Mouse (Mus musculus) intestine, embryonic 16.5 days (tissue): Measurements from ENCODE around the gene Enox1. TPM values are rescaled to one million over a fixed set of nuclear protein-coding genes. Genes with fewer than 3 reads are reported as not detected.
"Not testable (repeated sequence)": the region's sequence is repeated elsewhere in the genome, so short reads cannot be mapped to it uniquely, and the experiment has no call there.

Experiments
- ATAC-seq: fragments of 200-750 bp; cut with Nextera tagmentation; 2 replicates; pipeline ENCODE4 v1.8.0; 2017; ENCODE audit warnings: moderate TSS enrichment, moderate library complexity
- H3K27ac ChIP-seq: fragments of 300-500 bp; sonication (generic); 2 replicates; pipeline ENCODE4 v1.5.1; 2014; ENCODE audit warnings: mild to moderate bottlenecking, low read length
- H3K27me3 ChIP-seq: fragments of 300-500 bp; sonication (generic); replicated peaks from 2 replicates; pipeline ENCODE4 v1.6.1; 2014; ENCODE audit warnings: low read length, control low read depth, mixed read lengths; ENCODE audit not compliant: control insufficient read depth, insufficient read depth
- H3K36me3 ChIP-seq: fragments of 300-500 bp; sonication (generic); 2 replicates; pipeline ENCODE4 v1.6.1; 2014; ENCODE audit warnings: low read length, control low read depth; ENCODE audit not compliant: control insufficient read depth, insufficient read depth
- H3K4me1 ChIP-seq: fragments of 300-500 bp; sonication (generic); 2 replicates; pipeline ENCODE4 v1.6.1; 2014; ENCODE audit warnings: low read length, control low read depth, mixed read lengths; ENCODE audit not compliant: control insufficient read depth, insufficient read depth
- H3K4me2 ChIP-seq: fragments of 300-500 bp; sonication (generic); 2 replicates; pipeline ENCODE4 v1.6.1; 2014; ENCODE audit warnings: low read depth, low read length, control low read depth
- H3K4me3 ChIP-seq: fragments of 300-500 bp; sonication (generic); 2 replicates; pipeline ENCODE4 v1.5.1; 2014; ENCODE audit warnings: mild to moderate bottlenecking, low read length
- H3K9ac ChIP-seq: fragments of 300-500 bp; sonication (generic); 2 replicates; pipeline ENCODE4 v1.6.1; 2014; ENCODE audit warnings: low read depth, low read length
- H3K9me3 ChIP-seq: fragments of 300-500 bp; sonication (generic); 2 replicates; pipeline ENCODE4 v1.6.1; 2016; ENCODE audit warnings: low read length, control low read depth; ENCODE audit not compliant: control insufficient read depth
- WGBS: fragments of 180-500 bp; shearing (Covaris S2); extraction: QIAGEN DNeasy Blood & Tissue Kit; methylation state at CpG from one replicate; pipeline ENCODE4 v1.1.7; 2014; 5-methylcytosine and 5-hydroxymethylcytosine counted together
- polyA plus RNA-seq: library from polyadenylated mRNA; unstranded; fragments of >200 nt; fragmentation: Nextera tagmentation; extraction: Ambion mirVana; gene quantifications from 2 replicates; pipeline ENCODE4 v1.2.1, GENCODE M21; 2015

The Enox1 gene
- 4.0 and 4.4 TPM in 2 replicates for polyA plus RNA-seq

DNA sequence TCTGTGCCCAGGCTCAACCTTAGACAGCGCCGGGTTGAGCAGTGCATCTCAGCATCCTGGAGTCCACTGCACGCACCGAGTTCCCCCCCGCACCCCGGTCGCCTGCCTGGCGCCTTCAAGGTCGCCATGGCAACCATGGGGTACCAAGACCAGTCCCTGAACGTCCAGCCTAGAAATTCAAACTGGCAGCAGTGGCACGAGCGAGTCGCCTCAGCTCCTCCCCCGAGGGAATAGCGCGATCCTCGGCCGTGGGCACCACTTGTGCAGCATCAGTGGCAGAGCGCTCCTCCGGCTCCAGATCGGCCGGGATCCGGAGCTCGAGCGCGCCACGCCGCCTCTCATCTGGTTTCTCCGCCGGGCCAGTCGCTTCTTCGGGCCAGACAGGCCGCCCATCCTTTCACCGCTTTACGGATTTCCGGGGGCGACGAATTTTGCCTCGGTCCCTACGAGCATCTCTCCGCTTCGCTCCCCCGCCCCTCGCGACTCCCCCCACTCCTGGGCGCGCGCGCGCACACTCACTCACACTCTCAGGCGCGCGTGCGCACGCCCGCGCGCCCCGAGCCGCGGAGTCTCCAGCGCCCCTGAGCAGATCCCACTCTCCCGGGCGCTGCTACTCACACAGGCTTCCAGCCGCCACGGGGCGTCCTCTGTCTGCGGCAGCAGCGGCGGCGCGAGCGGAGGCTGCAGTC, at the start of gene Enox1:
Gene Enox1 (plus strand): TSS at position 542 of the 689 bp plus-strand sequence.
- under 1% methylated on average over 72 of the region's 73 CpGs for WGBS

DNA sequence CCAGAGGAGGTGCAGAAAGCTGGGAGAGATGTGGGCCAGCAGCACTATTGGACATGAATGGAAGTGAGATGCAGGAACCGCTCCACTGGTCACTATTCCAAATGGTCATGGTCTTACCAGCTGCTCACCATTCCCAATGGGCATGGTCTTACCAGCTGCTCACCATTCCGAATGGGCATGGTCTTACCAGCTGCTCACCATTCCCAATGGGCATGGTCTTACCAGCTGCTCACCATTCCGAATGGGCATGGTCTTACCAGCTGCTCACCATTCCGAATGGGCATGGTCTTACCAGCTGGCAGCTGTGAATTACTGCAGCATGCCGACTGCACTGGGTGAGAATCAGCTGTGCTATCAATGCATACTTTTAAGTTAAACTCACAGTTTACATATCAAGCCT, 45.9 kb upstream of the Enox1 start:
- H3K9ac ChIP-seq, H3K36me3 ChIP-seq, ATAC-seq, H3K27me3 ChIP-seq, H3K4me1 ChIP-seq, H3K9me3 ChIP-seq, H3K4me3 ChIP-seq, H3K4me2 ChIP-seq, H3K27ac ChIP-seq: not testable (repeated sequence)
- WGBS: 76% methylated on average over 5 of the region's 5 CpGs

More for the DNA sequence above, at the start of gene Enox1:
- no peaks in the 10 kb centered on the region for H3K9me3 ChIP-seq
- ATAC-seq: peak; percentile 83
- peak within 1 kb of the TSS; percentile 43; the same call in 1 of the 2 replicates for H3K27ac ChIP-seq
- peaks cover 18% of the 10 kb centered on the region for H3K27me3 ChIP-seq
- peak within 1 kb of the TSS; percentile 69 for H3K4me3 ChIP-seq
- no peaks in the 10 kb centered on the region for H3K36me3 ChIP-seq
- peaks cover 11% of the 10 kb centered on the region; the same call in 1 of the 2 replicates for H3K4me1 ChIP-seq
- H3K9ac ChIP-seq: peak within 1 kb of the TSS; percentile 74
- H3K4me2 ChIP-seq: peak within 1 kb of the TSS; percentile 99

DNA sequence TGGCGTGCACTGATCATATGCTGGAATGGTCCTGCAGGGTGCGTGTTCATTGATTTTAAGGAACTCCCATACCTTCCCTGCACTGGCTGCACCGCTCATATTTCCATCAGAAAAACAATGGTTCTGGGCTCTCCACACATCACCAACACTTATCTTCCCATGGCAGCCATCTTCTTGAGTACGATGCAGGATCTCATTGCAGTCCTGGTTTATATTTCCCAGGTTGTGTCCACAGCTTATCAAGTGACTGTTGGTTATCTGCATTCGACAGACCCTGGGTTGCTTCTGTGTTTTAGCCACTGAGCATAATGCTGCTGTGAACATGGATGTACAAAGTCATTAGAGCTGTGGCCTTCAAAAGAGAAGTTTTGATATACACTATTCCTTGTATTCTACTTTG, 26.0 kb upstream of the Enox1 start:
- no peak overlapping the region for H3K4me3 ChIP-seq
- H3K27me3 ChIP-seq: no peaks in the 10 kb centered on the region
- H3K9me3 ChIP-seq: no peaks in the 10 kb centered on the region
- no peaks in the 10 kb centered on the region for H3K36me3 ChIP-seq
- H3K4me1 ChIP-seq: no peaks in the 10 kb centered on the region
- no peak overlapping the region for H3K27ac ChIP-seq
- no peak overlapping the region for H3K4me2 ChIP-seq
- ATAC-seq: no peak
- H3K9ac ChIP-seq: no peak overlapping the region
- WGBS: 89% methylated on average over 5 of the region's 5 CpGs

DNA sequence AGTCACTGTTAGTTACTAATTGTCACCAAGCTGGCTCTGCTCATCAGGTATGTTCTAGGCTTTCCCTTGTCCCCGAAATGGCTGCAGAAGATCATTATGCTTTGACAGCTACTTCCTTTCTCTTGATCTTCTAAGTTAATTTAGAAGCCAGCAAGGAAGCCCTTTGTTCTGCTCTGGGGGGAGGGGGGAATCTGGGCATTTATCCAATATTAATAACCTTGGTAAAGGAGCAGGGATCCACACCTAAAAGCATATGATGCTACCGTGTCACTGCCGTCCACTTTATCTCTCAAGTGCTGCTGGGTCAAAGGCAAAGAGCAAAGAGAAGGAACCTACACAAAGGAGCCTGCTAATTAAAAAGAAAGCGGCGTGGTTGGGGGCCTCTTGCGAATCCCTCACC, 19.6 kb upstream of the Enox1 start:
- Histone ChIP-seq H3K9me3 (no peaks in the 10 kb centered on the region), H3K27me3 (no peaks in the 10 kb centered on the region), H3K27ac (no peak overlapping the region), H3K9ac (no peak overlapping the region), H3K4me3 (no peak overlapping the region), H3K4me1 (no peaks in the 10 kb centered on the region), H3K4me2 (no peak overlapping the region), H3K36me3 (no peaks in the 10 kb centered on the region)
- ATAC-seq: no peak
- WGBS: 61% methylated on average over 6 of the region's 6 CpGs

DNA sequence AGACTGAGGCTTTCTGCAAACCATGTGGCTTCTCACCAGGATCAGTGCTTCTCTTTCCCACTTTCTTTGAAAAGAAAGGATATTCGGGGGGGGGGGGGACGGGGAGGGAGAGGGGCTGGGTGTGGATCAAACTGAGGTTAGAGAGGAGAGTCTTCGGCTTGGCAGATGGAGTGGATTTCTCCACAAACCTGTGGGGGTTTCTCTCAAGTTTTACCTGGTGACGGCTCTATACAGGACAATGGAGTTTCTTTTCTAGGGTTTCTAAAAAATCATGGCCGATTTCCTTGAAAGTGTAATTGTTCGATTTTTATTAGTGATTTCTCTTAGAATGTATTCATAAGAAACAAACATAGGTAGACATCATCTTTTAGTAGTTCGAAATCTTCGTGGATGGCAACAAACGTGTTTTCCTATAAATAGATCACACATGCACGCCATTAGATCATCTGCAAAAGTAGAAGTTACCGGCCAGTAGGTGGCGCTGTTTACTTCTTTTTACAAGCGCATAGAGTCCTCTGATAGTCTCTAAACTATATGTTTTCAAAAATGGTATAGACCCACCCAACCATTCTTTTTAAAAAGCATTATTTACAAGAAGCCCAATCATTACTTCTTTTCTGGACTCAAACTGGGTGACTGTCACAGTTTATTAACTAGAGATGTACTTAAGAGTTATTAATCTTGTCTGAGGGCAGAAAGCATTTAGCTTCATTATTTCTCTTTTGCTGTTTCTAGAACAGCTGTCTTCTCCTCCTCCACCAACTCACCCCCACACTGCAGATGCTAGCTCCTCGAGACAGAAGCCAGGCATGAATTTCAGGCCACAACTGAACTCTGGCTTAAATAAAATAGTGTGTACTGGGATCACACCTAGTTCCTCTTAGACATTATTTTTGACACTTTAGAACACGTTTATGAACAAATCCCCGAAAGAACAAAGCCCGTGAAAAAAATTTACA, 15.0 kb upstream of the Enox1 start:
- H3K4me2 ChIP-seq: no peak overlapping the region
- ATAC-seq: peak; percentile 79

DNA sequence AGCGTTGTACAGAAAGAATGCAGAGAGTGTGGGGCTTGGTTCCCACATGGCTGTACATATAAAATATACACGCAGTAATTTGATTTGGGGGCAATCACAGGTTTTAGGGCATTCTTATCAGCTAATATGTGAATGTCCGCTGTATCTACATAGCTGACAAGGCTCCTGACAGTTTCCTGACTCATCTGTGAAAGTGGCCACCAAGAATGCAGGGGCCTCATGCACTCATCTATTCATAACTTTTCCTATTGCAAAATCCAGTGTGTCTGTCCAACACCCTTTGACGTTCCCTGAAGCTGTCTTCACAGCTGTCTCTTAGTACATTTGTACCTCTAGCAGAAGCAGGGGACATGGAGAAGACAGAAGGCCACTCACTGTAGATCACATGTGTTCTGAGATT, 11.5 kb upstream of the Enox1 start:
- H3K4me2 ChIP-seq: no peak overlapping the region
- H3K9ac ChIP-seq: no peak overlapping the region
- 74% methylated on average over 4 of the region's 4 CpGs for WGBS
- H3K27ac ChIP-seq: no peak overlapping the region
- H3K36me3 ChIP-seq: no peaks in the 10 kb centered on the region
- ATAC-seq: no peak
- no peaks in the 10 kb centered on the region for H3K9me3 ChIP-seq
- no peak overlapping the region for H3K4me3 ChIP-seq
- no peaks in the 10 kb centered on the region for H3K27me3 ChIP-seq
- H3K4me1 ChIP-seq: no peaks in the 10 kb centered on the region

More for the DNA sequence above, 15.0 kb upstream of the Enox1 start:
- Histone ChIP-seq H3K27me3 (no peaks in the 10 kb centered on the region), H3K9ac (no peak overlapping the region), H3K4me1 (no peaks in the 10 kb centered on the region), H3K27ac (no peak overlapping the region), H3K36me3 (no peaks in the 10 kb centered on the region), H3K9me3 (no peaks in the 10 kb centered on the region), H3K4me3 (no peak overlapping the region)
- 25% methylated on average over 16 of the region's 17 CpGs for WGBS

DNA sequence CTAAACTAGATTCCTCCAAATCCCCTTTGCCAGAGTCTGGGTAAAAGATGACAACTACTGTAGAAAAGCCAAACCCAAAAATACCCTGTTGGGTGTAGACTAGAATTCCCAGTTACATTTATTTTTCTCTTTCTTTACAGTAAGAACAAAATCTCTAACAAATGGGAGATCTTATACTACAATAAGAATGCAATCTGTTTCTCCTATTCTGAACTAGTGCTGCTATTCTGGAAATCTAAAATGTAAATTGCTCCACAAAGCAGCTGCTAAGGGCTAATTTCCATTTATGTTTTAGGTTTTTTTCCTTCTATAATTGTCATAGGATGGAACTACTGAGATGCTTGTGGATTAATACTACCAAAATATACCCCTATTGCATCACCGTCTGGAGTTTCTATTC, 8.9 kb upstream of the Enox1 start:
- Histone ChIP-seq H3K27ac (no peak overlapping the region), H3K9me3 (no peaks in the 10 kb centered on the region), H3K4me1 (no peaks in the 10 kb centered on the region), H3K9ac (no peak overlapping the region), H3K36me3 (no peaks in the 10 kb centered on the region), H3K27me3 (no peaks in the 10 kb centered on the region), H3K4me2 (no peak overlapping the region), H3K4me3 (no peak overlapping the region)
- 91% methylated on average over 1 of the region's 1 CpGs for WGBS
- ATAC-seq: no peak

DNA sequence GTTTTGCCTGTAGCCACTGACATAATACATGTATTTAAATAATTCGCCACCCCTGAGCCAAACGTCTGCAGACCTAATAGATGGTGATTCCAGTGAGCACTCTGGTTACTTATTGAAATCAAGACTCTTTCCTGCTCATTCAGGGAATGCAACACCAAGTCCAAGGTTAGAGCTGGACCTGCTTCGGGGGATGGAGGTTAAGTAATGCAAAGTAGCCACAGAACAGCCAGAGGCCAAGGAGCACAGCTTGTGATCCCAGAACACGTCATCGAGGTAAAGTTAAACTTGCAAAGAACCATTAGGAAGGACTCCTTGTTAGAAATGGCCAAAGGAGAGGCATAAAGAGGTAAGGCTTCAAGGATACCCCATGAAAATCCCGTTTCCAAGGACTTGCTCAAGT, 6.0 kb upstream of the Enox1 start:
- ATAC-seq: no peak
- Histone ChIP-seq H3K36me3 (no peaks in the 10 kb centered on the region), H3K4me1 (no peaks in the 10 kb centered on the region), H3K27ac (no peak overlapping the region), H3K4me2 (no peak overlapping the region), H3K9ac (no peak overlapping the region), H3K27me3 (no peaks in the 10 kb centered on the region), H3K4me3 (no peak overlapping the region), H3K9me3 (no peaks in the 10 kb centered on the region)
- WGBS: 80% methylated on average over 6 of the region's 6 CpGs

DNA sequence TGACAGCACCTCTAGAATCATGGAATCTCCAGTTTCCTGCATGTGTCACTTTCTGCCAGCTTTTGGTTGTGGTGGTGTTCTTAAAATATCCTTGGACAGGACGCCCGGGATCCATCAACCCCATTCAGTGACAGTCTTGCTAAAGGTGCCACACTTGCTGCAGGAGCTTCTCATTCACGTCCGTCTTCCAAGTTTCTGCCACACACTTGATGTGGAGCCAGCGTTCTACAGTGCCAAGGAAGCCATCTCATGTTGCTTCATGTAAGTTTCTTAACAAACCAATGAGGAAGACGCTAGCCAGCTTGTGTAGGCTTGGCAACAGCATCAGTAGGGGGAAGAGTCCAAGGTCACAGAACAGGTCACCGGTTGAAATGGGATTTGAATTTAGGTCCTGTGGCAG, 5.1 kb upstream of the Enox1 start:
- WGBS: 90% methylated on average over 7 of the region's 7 CpGs
- Histone ChIP-seq H3K27ac (no peak overlapping the region), H3K4me2 (no peak overlapping the region), H3K9ac (no peak overlapping the region), H3K4me3 (no peak overlapping the region), H3K4me1 (no peaks in the 10 kb centered on the region), H3K27me3 (peaks cover 5% of the 10 kb centered on the region; the same call in 1 of the 2 replicates), H3K36me3 (no peaks in the 10 kb centered on the region), H3K9me3 (no peaks in the 10 kb centered on the region)
- ATAC-seq: no peak
